Mouse (Mus musculus): ENCODE results near the gene Pgf.
"Not testable (repeated sequence)": the region's sequence is repeated elsewhere in the genome, so short reads cannot be mapped to it uniquely, and the experiment has no call there.

Gene Pgf

DNA sequence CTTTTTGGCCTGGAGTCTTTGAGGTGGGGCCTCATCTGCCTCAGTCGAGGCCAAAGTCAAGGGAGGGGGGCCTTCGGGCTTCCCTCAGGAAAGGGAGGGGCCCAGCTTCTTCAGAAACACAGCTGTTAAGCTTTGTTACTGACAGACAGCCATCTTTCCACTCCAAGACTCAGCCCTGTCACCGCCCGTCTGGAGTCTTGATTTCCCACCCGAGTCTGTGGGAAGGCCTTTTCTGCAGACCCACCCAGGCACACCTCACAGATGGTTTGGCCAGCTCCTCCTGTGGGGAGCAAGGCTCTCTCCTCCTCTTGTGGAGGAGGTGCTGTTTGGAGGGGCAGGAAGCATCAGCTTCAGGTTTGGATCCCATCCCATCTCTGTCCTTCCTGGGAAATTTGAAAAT is 18.0 kb downstream of the Pgf start:
- no peak for DNase-seq (ENCODE audit: extremely low read depth, insufficient read length, low spot score)

DNA sequence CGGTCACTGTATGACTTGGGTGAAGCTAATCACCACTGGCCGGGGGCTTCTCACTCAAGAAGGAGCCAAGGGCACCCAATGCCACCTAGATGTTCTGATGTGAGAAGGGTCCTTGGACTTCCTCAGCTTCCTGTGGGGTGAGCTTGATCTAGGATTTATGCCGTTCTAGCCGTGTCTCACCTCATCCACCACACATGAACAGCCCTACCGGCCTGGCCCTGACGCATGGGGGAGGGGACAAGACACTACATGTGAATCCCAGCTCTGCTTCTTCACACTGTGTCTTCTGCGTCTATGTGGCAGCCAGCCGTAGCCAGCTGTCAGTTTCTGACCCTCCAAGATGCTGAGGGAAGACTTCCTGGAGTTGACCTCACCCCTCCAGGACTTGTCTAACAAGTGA is 18.8 kb downstream of the Pgf start:
- DNase-seq (ENCODE audit: extremely low read depth, insufficient read length, low spot score), result no peak

DNA sequence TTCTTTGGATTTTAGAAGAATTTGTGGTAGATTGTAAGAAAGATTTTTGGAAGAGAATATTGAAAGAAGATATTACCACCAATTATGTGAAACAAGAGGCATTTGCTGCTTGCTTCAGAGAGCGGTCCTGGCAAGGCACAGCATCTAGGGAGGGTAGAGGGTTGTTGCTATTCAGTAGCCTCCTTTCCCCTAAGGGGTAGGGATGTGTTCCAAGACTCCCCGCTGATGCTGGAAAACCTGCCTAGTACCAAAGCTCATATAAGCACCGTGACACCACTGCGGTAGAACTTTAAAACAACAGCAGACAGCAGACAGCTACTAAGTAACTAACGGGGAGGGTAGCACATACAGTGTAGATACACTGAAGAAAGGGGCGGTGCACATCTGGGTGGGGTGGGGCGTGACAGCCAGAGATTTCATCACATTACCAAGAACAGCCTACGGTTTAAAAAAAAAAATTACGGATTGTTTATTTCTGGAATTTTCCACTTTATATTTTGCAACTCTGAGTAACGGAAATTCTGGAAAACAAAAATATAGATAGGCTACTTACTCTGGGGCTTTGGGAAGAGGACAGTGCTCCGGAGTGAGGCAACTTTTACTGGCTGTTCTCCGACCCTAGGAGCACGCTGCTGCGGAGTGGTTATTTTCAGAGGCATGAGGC is 19.7 kb downstream of the Pgf start:
- DNase-seq (ENCODE audit: extremely low read depth, insufficient read length, low spot score), result no peak

DNA sequence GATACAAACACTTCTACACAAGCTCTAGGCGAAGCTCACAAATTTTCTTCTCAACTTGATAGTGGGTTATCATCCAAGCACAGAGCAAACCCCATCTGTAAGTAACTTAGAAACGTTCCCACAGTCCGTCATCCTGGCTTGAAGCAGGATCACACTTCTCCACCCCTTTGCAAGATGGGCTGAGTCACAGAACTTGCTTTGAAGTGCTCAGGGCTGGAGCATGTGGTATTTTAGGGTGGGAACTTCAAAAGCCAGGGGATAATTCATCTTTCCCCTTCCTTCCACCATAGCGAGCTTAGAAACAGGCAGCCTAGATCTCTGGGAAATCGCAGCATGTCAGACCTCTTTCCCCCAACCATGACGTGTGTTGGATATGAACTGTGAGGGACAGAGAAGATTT is 21.3 kb downstream of the Pgf start:
- no peak for DNase-seq (ENCODE audit: extremely low read depth, insufficient read length, low spot score)

DNA sequence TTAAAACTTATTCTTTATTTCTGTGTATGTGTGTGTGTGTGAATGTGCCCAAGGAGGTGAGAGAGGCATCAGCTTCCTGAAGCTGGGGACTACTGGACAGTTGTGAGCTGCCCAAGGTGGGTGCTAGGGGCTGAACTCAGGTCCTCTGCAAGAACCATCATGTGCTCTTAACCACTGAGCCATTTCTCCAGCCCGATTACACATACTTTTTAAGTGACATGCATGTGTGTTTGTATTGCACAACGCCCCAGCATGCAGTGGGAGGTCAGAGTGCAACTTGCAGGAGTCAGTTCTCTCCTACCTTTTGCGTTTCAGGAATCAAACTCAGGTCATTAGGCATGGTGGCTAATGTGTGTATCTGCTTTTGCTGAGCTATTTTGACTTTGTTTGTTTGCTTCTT is 24.6 kb downstream of the Pgf start:
- DNase-seq (ENCODE audit: extremely low read depth, insufficient read length, low spot score), result no peak

DNA sequence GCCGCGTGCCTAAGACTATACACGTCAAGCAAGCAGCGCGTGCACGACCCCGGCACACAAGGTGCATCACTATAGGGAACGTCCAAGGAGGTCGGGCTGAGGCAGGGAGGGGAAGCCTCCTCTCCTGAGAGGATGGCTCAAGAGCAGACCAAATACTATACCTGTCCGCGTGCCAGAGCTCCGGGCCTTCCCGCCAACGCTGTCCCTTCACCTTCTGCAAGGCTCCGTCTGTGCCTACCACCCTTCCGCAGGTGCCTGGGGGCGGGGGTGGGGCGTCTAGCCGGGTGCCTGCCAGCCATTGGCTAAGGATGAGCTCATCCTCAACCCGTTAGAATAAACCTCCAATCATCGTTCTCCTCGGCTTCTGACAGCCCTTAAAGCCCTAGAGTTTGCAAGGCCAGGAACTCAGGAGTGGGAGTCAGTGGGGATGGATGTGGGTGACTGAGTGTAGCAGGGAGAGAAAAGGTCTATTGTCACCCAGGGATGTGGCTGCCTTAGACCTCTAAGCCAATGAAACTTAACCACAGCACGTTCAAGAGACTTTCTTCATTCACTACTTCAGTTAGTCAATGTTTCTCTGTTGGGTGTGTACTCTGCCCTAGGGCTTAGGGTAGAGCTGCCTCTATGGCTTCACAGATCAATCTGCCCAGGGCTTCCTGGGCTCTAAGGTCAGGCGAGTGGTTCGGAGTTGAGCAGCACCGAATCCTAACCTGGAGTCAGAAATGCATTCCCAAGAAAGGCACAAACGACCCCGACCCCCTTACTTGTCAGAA is 26.4 kb downstream of the Pgf start, which contains the start of gene Rps6kl1:
Rps6kl1 (minus strand) TSS at position 263 of the 773 bp plus-strand sequence.
- no peak for DNase-seq (ENCODE audit: extremely low read depth, insufficient read length, low spot score)

DNA sequence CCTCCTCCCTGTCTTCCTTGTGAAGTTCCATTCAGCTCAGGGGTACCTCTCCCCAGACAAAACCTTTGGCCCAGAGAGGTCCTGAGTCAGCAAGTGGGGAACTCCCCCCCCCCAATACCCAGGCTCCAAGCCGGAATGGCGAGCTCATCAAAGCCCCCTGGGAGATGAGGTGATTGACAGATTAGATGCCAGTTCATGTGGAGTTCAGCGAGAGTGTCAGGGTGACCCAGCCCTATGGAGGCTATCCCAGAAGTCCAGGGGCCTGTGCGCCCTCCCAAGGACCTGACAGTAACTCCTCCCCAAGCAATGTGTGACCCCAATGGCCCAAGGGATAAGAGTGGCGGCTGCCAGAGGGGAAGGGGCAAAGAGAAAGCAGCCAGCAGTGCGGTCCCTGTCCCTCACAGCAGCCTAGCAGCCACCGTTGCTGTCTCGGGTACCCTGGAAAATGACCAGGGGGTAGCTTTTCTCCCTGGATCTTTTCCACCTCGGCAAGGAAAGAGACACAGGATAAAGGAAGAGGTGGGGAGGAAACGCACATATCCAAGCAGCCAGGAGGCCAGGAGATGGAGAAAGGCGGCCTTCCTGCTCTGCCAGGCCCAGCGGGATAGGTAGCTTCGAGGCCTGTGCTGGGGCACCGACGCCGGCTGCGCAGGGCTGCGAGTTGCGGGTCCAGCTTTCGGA is 27.1 kb downstream of the Pgf start:
- DNase-seq (ENCODE audit: extremely low read depth, insufficient read length, low spot score), result no peak

DNA sequence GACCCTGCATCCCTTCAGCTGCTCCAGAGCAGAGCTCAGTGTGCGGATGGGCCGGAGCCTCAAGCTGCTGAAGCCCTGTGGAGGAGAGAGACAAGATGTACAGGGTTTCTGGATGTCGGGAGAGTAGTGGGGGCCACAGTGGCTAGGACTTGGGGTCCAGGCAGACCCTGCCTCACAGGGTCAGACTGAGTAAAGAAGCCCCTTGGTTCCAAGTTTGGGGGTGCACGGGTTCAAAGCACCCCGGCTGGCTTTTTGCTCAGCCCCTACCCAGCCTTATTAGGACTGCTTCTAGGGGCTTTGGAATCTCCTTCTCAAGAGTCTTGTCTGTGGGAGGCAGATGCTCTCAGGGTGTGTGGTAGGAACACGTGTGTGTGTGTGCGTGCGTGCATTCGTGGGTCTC is 30.7 kb downstream of the Pgf start:
- no peak for DNase-seq (ENCODE audit: extremely low read depth, insufficient read length, low spot score)

DNA sequence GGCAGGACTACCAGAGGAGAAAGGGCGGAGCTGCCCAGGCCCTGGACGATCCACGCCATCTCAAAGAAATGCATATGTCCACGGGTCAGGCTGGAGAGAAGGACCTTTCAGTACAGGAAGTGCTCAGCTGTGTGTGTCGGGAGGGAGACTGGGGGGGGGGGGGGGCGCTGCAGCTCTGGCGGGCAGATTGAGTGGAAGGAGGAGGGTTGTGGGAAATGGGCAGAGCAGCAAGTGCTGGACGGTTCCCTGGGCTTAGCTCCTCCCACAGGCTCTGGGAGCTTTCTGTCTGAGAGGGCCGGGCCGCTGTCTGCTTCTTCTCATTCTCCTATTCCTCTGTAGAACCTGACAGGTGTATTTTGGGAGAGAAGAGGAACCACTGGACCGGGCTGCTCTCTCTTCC is 31.2 kb downstream of the Pgf start:
- DNase-seq (ENCODE audit: extremely low read depth, insufficient read length, low spot score), result peak; percentile 29

DNA sequence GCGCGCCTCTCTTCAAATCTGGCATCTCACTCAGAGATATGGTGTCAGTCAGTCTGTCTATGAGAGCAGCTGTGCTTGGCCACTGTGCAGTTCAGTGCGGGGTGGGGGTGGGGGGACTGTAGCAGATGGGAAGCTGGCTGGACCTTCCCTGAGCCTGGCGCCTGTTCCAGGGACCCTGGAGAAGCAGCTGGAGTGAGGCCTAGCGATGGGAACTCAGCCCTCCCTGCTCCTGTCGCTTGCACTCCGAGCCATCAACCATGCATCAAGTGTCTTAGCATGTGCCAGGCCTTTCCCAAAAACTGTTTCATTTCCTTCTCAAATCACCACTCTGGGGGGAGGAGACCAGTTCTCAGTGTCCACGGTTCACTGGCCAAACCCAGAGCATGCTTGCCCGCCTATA is 32.0 kb downstream of the Pgf start:
- no peak for DNase-seq (ENCODE audit: extremely low read depth, insufficient read length, low spot score)

DNA sequence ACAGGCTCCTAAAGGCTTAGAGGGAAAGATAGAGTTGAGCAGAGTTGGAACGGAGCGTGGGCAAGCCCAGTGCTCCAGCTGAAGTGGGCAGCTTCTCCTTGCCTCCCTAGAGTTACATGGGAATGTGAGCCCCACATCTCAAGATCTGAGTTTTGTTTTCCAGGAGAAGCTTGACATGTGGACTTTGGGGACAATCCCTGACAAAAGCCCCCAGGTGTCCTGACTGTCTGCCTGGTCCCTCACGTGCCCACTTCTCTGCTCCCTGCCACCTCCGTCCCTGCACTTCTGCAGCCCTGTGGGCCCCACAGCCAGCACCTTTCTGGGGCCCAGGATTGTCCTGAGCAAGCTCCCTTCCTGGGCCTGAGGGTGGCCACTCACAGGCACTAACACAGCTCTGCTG is 32.8 kb downstream of the Pgf start:
- DNase-seq (ENCODE audit: extremely low read depth, insufficient read length, low spot score), result no peak

DNA sequence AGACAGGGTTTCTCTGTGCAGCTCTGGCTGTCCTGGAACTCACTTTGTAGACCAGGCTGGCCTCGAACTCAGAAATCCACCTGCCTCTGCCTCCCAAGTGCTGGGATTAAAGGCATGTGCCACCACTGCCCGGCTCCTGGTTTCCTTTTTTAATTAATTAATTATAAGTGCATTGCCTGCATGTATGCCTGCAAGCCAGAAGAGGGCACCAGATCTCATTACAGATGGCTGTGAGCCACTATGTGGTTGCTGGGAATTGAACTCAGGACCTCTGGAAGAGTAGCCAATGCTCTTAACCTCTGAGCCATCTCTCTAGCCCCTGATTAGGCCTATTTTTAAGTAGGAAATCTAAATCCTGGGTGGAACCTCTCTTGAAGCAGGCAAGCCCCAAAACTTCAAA is 33.3 kb downstream of the Pgf start:
- not testable (repeated sequence) for DNase-seq (ENCODE audit: extremely low read depth, insufficient read length, low spot score)

DNA sequence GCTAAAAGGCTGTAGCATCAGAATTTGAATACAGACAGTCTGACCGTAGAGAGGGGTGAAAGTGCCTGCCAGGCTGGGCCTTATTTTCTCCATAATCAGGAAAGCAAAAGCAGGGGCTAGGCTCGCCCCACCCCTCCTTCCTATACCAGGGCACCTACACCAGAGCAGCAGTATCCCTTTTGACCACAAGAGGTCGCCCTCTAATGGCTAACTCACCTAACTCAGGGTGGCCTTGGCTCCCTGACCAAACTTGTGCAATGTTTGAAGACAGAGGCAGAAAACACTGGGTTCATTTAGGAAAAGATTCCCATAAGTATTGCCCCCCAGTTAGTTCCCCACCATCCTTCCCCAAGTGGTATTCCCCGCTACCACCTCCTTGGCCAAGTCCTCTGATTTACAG is 34.8 kb downstream of the Pgf start:
- no peak for DNase-seq (ENCODE audit: extremely low read depth, insufficient read length, low spot score)

DNA sequence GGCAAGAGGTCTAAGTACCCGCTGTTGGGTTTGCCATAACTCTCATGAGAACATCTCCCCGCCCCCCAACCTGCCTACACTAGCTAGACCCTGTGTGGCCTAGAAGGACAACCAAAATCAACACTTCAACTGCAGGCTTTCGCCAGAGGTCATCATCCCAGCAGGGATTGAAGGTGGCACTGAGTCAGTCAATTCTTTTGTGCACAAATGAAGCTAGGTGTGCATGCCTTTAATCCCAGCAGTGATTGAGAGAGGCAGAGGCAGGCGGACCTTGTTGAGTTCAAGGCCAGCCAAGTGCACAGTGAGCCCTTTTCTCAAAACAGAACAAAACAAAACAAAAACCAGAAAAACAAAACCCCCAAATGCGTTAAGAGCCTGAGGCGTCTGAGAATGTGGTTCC is 36.5 kb downstream of the Pgf start:
- no peak for DNase-seq (ENCODE audit: extremely low read depth, insufficient read length, low spot score)

DNA sequence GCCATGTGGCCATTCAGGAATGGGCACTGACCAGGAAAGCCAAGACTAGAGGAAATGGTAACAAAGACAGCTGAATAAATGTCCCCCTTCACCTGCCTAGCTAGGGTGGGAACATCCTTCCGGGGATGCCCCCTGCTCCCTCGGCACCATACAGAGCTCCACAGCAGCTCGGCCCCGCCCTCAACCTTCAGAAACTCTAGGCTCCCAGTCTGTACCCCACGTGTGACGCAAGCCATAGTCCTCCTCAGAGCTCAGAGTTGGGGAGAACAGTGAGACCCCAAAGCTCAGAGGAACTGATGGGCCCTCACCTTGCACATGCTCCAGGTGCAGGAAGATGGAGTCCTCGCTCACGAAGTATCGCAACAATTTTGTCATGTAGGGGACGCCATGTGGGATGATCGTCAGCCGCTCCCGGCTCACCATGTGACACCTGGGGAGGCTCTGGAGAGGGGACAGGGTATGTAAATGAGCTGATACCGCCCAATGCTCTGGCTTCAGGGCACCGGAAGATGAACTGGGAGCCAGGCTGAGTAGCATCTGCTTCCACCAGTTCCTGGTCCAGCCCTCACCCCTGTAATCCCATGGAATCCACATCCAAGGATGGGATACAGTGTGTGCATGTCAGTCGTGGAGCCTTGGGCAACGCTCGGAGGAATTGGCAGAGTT is 37.4 kb downstream of the Pgf start:
- DNase-seq (ENCODE audit: extremely low read depth, insufficient read length, low spot score), result no peak

DNA sequence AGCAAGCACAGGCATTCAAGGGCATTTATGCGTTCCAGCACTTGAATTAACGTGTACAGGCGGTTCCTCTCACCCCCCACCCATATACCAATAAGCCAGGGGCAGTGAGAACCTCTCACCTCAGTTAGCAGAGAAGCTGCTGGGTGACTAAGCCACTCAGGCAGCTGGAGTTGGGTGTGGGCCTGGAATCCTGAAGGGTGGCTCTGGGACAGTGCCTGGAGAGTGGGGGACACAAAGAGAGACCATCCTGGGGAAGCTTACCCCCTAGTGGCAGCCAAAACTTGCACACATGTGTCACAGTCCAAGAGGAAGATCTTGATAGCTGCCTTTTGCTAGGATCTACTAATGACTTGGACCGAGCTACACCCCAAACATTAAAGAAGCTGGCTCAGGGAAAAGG is 41.0 kb downstream of the Pgf start:
- DNase-seq (ENCODE audit: extremely low read depth, insufficient read length, low spot score), result no peak

DNA sequence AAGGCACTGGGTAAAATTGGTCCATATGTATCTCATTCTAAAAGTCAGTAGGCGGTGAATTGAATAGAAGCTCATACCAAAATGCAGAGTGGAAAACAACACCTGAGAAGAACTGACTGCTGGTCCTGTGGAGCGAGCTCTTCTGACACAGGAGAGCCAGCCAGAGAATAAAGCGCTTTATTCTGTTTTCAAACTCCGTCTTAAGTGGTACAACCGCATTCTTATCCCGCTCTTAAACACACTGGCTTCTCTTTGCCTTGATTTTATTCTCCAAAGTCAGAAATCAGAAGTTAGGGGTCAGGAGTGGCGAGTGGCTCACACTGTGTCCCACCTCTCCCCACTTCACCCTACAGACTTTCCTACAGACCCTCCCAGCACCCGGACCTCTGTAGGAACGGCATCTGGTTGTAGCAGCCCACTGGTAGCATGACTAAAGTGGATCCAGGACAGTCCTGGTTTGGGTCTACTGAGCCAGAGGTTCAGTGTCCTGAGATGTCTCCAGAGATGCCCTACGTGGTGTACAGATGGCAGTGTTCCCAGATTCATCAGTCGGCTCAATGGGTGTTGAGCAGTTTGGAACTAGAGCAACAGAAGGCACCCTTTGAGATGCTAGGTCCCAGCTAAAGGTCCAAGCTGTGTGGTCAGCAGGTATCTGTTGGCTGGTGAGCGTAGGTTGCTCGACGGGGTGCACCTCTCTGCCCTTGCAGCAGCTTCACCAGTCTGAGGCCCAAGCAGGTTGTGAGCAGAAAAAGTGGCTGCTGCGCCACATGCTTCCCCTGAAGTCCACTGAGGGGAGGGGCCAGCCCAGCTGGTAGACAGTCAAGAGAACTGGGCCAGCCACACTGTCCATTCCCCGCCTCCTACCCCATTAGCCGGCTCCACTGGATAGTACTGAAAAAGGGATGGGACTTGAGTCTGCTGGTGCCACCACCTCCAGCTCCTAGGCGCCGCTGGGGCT is 41.8 kb downstream of the Pgf start:
- no peak for DNase-seq (ENCODE audit: extremely low read depth, insufficient read length, low spot score)

DNA sequence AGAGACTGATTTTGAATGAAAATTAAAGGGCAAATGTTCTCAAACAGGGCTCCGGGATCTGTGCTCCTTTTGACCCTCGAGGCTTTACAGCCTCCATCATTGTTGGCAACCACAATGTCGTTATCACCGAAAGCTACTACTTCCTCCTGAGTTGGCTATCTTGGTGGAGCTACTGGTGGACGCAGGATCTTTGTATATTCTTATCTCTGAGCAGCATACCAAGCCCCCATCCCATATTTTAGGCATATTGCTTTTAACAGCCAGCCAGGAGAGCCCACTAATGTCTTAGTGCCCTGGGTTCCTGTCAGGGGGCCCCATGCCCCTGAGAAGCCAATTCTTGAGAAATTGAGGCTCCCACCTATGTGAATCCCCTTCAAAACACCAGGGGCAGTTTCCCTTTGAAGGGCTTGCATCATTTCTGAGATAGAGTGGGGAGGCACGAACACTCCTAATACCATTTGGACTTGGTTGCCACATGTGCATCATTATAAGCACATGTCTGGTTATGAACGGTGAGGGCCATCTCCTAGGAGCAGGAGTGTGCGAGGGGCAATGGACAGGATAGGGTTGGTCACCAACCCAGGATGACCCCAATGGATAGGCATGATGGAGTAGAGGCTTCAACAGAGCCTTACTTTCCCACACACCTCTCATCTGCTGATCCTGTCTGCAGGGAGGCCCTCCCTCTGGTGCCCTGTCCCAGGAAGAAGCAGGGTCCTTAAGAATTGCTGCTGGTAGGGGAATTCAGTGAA is 43.4 kb downstream of the Pgf start:
- DNase-seq (ENCODE audit: extremely low read depth, insufficient read length, low spot score), result no peak

DNA sequence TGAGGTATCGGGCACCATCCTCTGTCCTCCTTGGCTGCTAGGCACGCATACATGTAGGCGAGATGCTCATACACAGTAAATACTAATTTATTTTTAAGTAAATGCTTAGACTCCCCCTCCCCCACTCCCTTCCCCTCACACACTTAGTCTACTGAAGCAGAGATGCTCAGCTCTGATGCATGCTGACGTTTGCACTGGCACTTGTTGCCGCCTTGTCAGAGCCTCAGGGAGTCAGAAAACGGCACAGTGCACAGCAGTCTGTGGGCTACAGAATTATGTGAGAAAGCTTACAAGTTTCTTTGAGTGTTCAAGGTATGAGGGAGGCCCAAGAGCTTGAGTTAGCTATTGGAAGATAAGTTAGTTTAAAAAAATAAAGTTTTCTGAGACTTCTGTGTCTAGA is 46.2 kb downstream of the Pgf start:
- no peak for DNase-seq (ENCODE audit: extremely low read depth, insufficient read length, low spot score)

Measured in 3134 (cell line).